Mouse (Mus musculus): Measurements from ENCODE around the gene Cntn5. TPM values are rescaled to one million over a fixed set of nuclear protein-coding genes. Genes with fewer than 3 reads are reported as not detected.

The Cntn5 gene
- polyA plus RNA-seq, 1 experiment from 2014 or later: not detected

- H3K27me3 ChIP-seq (replicated peaks; ENCODE audit: control insufficient read depth, insufficient read depth, low read length): no peaks in the 10 kb centered on the region
- H3K4me3 ChIP-seq (ENCODE audit: low read depth, low read length): no peak overlapping the region
- no peak for DNase-seq (ENCODE audit: low spot score)
- H3K9ac ChIP-seq (ENCODE audit: low read depth, low read length): no peak overlapping the region
- H3K27ac ChIP-seq (ENCODE audit: low read depth, low read length): no peak overlapping the region
- 71% methylated on average over 2 of the region's 2 CpGs for WGBS
- no peaks in the 10 kb centered on the region for H3K4me1 ChIP-seq (replicated peaks; ENCODE audit: control insufficient read depth, insufficient read depth, low read length)
- no peak for ATAC-seq (replicated peaks; ENCODE audit: low FRiP score)
- no peaks in the 10 kb centered on the region for H3K9me3 ChIP-seq (ENCODE audit: control insufficient read depth, low read length)
- H3K36me3 ChIP-seq (ENCODE audit: control insufficient read depth, insufficient read depth, low read length): no peaks in the 10 kb centered on the region
- no peak overlapping the region for H3K4me2 ChIP-seq
Measured at GRCm38 (mm10) chr9:10071271-10071670, 833.3 kb downstream of the Cntn5 start.

- Histone ChIP-seq H3K4me2 (no peak overlapping the region), H3K36me3 (ENCODE audit: control insufficient read depth, insufficient read depth, low read length) (no peaks in the 10 kb centered on the region), H3K4me1 (replicated peaks; ENCODE audit: control insufficient read depth, insufficient read depth, low read length) (no peaks in the 10 kb centered on the region), H3K9ac (ENCODE audit: low read depth, low read length) (no peak overlapping the region), H3K27ac (ENCODE audit: low read depth, low read length) (no peak overlapping the region), H3K9me3 (ENCODE audit: control insufficient read depth, low read length) (no peaks in the 10 kb centered on the region), H3K4me3 (ENCODE audit: low read depth, low read length) (no peak overlapping the region), H3K27me3 (replicated peaks; ENCODE audit: control insufficient read depth, insufficient read depth, low read length) (no peaks in the 10 kb centered on the region)
- DNase-seq (ENCODE audit: low spot score) (no peak), ATAC-seq (replicated peaks; ENCODE audit: low FRiP score) (no peak)
- 67% methylated on average over 4 of the region's 4 CpGs for WGBS
Measured at GRCm38 (mm10) chr9:10044969-10045789, 859.4 kb downstream of the Cntn5 start.

- no peaks in the 10 kb centered on the region for H3K27me3 ChIP-seq (replicated peaks; ENCODE audit: control insufficient read depth, insufficient read depth, low read length)
- DNase-seq (ENCODE audit: low spot score) (no peak), ATAC-seq (replicated peaks; ENCODE audit: low FRiP score) (no peak)
- 77% methylated on average over 3 of the region's 3 CpGs for WGBS
- no peaks in the 10 kb centered on the region for H3K4me1 ChIP-seq (replicated peaks; ENCODE audit: control insufficient read depth, insufficient read depth, low read length)
- H3K27ac ChIP-seq (ENCODE audit: low read depth, low read length): no peak overlapping the region
- no peak overlapping the region for H3K9ac ChIP-seq (ENCODE audit: low read depth, low read length)
- no peaks in the 10 kb centered on the region for H3K9me3 ChIP-seq (ENCODE audit: control insufficient read depth, low read length)
- no peak overlapping the region for H3K4me3 ChIP-seq (ENCODE audit: low read depth, low read length)
- H3K36me3 ChIP-seq (ENCODE audit: control insufficient read depth, insufficient read depth, low read length): no peaks in the 10 kb centered on the region
- no peak overlapping the region for H3K4me2 ChIP-seq
Measured at GRCm38 (mm10) chr9:10043001-10043400, 861.6 kb downstream of the Cntn5 start.

- no peaks in the 10 kb centered on the region for H3K4me1 ChIP-seq (replicated peaks; ENCODE audit: control insufficient read depth, insufficient read depth, low read length)
- DNase-seq (ENCODE audit: low spot score) (no peak), ATAC-seq (replicated peaks; ENCODE audit: low FRiP score) (no peak)
- no peaks in the 10 kb centered on the region for H3K27me3 ChIP-seq (replicated peaks; ENCODE audit: control insufficient read depth, insufficient read depth, low read length)
- WGBS: 92% methylated on average over 3 of the region's 3 CpGs
- H3K4me3 ChIP-seq (ENCODE audit: low read depth, low read length): no peak overlapping the region
- H3K36me3 ChIP-seq (ENCODE audit: control insufficient read depth, insufficient read depth, low read length): no peaks in the 10 kb centered on the region
- no peaks in the 10 kb centered on the region for H3K9me3 ChIP-seq (ENCODE audit: control insufficient read depth, low read length)
- no peak overlapping the region for H3K9ac ChIP-seq (ENCODE audit: low read depth, low read length)
- no peak overlapping the region for H3K27ac ChIP-seq (ENCODE audit: low read depth, low read length)
- H3K4me2 ChIP-seq: no peak overlapping the region
Measured at GRCm38 (mm10) chr9:10015129-10015528, 889.4 kb downstream of the Cntn5 start.

GRCm38 (mm10) chr9:9984028-9984427 lies 920.5 kb downstream of the Cntn5 start:
- WGBS: 86% methylated on average over 8 of the region's 8 CpGs
- no peak for DNase-seq (ENCODE audit: low spot score)
- Histone ChIP-seq H3K9me3 (ENCODE audit: control insufficient read depth, low read length) (no peaks in the 10 kb centered on the region), H3K27ac (ENCODE audit: low read depth, low read length) (no peak overlapping the region), H3K4me3 (ENCODE audit: low read depth, low read length) (no peak overlapping the region), H3K36me3 (ENCODE audit: control insufficient read depth, insufficient read depth, low read length) (no peaks in the 10 kb centered on the region), H3K27me3 (replicated peaks; ENCODE audit: control insufficient read depth, insufficient read depth, low read length) (no peaks in the 10 kb centered on the region), H3K9ac (ENCODE audit: low read depth, low read length) (no peak overlapping the region), H3K4me1 (replicated peaks; ENCODE audit: control insufficient read depth, insufficient read depth, low read length) (no peaks in the 10 kb centered on the region), H3K4me2 (no peak overlapping the region)
- ATAC-seq (replicated peaks; ENCODE audit: low FRiP score): no peak

- Histone ChIP-seq H3K4me3 (ENCODE audit: low read depth, low read length) (no peak overlapping the region), H3K27me3 (replicated peaks; ENCODE audit: control insufficient read depth, insufficient read depth, low read length) (no peaks in the 10 kb centered on the region), H3K4me1 (replicated peaks; ENCODE audit: control insufficient read depth, insufficient read depth, low read length) (no peaks in the 10 kb centered on the region), H3K27ac (ENCODE audit: low read depth, low read length) (no peak overlapping the region), H3K9ac (ENCODE audit: low read depth, low read length) (no peak overlapping the region), H3K9me3 (ENCODE audit: control insufficient read depth, low read length) (no peaks in the 10 kb centered on the region), H3K4me2 (no peak overlapping the region), H3K36me3 (ENCODE audit: control insufficient read depth, insufficient read depth, low read length) (no peaks in the 10 kb centered on the region)
- ATAC-seq (replicated peaks; ENCODE audit: low FRiP score) (no peak), DNase-seq (ENCODE audit: low spot score) (no peak)
- 63% methylated on average over 2 of the region's 2 CpGs for WGBS
Measured at GRCm38 (mm10) chr9:9983220-9983619, 921.4 kb downstream of the Cntn5 start.

- Histone ChIP-seq H3K27ac (ENCODE audit: low read depth, low read length) (no peak overlapping the region), H3K9ac (ENCODE audit: low read depth, low read length) (no peak overlapping the region), H3K4me2 (no peak overlapping the region), H3K9me3 (ENCODE audit: control insufficient read depth, low read length) (no peaks in the 10 kb centered on the region), H3K4me1 (replicated peaks; ENCODE audit: control insufficient read depth, insufficient read depth, low read length) (no peaks in the 10 kb centered on the region), H3K27me3 (replicated peaks; ENCODE audit: control insufficient read depth, insufficient read depth, low read length) (no peaks in the 10 kb centered on the region), H3K36me3 (ENCODE audit: control insufficient read depth, insufficient read depth, low read length) (no peaks in the 10 kb centered on the region), H3K4me3 (ENCODE audit: low read depth, low read length) (no peak overlapping the region)
- WGBS: 89% methylated on average over 4 of the region's 4 CpGs
- DNase-seq (ENCODE audit: low spot score) (no peak), ATAC-seq (replicated peaks; ENCODE audit: low FRiP score) (no peak)
Measured at GRCm38 (mm10) chr9:9965370-9965769, 939.2 kb downstream of the Cntn5 start.

GRCm38 (mm10) chr9:9960610-9961172 lies 943.9 kb downstream of the Cntn5 start:
- H3K36me3 ChIP-seq (ENCODE audit: control insufficient read depth, insufficient read depth, low read length): no peaks in the 10 kb centered on the region
- ATAC-seq (replicated peaks; ENCODE audit: low FRiP score) (no peak), DNase-seq (ENCODE audit: low spot score) (no peak)
- no peak overlapping the region for H3K4me2 ChIP-seq
- H3K4me3 ChIP-seq (ENCODE audit: low read depth, low read length): no peak overlapping the region
- no peak overlapping the region for H3K27ac ChIP-seq (ENCODE audit: low read depth, low read length)
- no peaks in the 10 kb centered on the region for H3K4me1 ChIP-seq (replicated peaks; ENCODE audit: control insufficient read depth, insufficient read depth, low read length)
- no peaks in the 10 kb centered on the region for H3K9me3 ChIP-seq (ENCODE audit: control insufficient read depth, low read length)
- H3K9ac ChIP-seq (ENCODE audit: low read depth, low read length): no peak overlapping the region
- no peaks in the 10 kb centered on the region for H3K27me3 ChIP-seq (replicated peaks; ENCODE audit: control insufficient read depth, insufficient read depth, low read length)

GRCm38 (mm10) chr9:9949346-9949745 lies 955.2 kb downstream of the Cntn5 start:
- ATAC-seq (replicated peaks; ENCODE audit: low FRiP score) (no peak), DNase-seq (ENCODE audit: low spot score) (no peak)
- Histone ChIP-seq H3K9me3 (ENCODE audit: control insufficient read depth, low read length) (no peaks in the 10 kb centered on the region), H3K36me3 (ENCODE audit: control insufficient read depth, insufficient read depth, low read length) (no peaks in the 10 kb centered on the region), H3K4me1 (replicated peaks; ENCODE audit: control insufficient read depth, insufficient read depth, low read length) (no peaks in the 10 kb centered on the region), H3K4me2 (no peak overlapping the region), H3K27me3 (replicated peaks; ENCODE audit: control insufficient read depth, insufficient read depth, low read length) (no peaks in the 10 kb centered on the region), H3K4me3 (ENCODE audit: low read depth, low read length) (no peak overlapping the region), H3K27ac (ENCODE audit: low read depth, low read length) (no peak overlapping the region), H3K9ac (ENCODE audit: low read depth, low read length) (no peak overlapping the region)
- 44% methylated on average over 3 of the region's 3 CpGs for WGBS
